ENCODE assay signal across 12 mouse cellular contexts in the genomic region with DNA sequence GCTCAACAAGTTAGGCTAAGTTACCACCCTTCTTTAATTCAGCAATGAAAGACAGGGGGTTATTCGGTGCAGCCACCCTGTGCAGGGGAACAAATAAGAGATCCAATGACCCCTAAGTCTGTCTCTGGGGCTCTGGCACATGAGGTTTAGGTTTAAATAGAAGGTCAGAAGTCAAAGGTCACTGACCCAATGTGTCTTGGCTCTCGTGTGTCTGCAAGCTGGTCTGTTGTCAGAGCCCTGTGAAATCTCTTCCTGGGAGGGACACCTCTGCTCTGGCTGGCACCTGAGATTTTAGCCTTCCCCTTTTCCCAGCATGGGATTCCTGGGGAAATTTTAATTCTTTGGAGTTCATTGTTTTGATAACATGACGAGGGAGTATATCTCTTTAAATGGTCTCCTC. TPM values are rescaled to one million over a fixed set of nuclear protein-coding genes. Genes with fewer than 3 reads are reported as not detected.
A peak's percentile ranks its signal among the peaks of the same experiment; 100 is the strongest.
DNase-seq lines count a peak whose midpoint lies in the region; ATAC-seq lines count a peak whose summit lies in the region.
"Had no signal": no experiment of that assay in that cellular context is flagged by ENCODE, and none has a peak within 500 bp of the region (broad histone marks: within the 10 kb centered on the region; RNA-seq: fewer than 3 reads in every experiment).

No protein-coding gene starts in this region.

- H3K9me3 ChIP-seq in intestine, embryonic 16.5 days (ENCODE audit: control insufficient read depth, low read length), result no peaks in the 10 kb centered on the region
- H3K9me3 ChIP-seq in intestine, embryonic 15.5 days, result no peaks in the 10 kb centered on the region
- no peaks in the 10 kb centered on the region for H3K9me3 ChIP-seq in embryonic facial prominence, embryonic 10.5 days
- H3K9me3 ChIP-seq in limb, embryonic 10.5 days (replicated peaks), result no peaks in the 10 kb centered on the region
- no peaks in the 10 kb centered on the region for H3K9me3 ChIP-seq in stomach, embryonic 15.5 days

- 39% methylated on average over 3 of the region's 3 CpGs for WGBS in intestine, embryonic 16.5 days
- WGBS in intestine, embryonic 15.5 days, result 44% methylated on average over 3 of the region's 3 CpGs
- WGBS in embryonic facial prominence, embryonic 10.5 days, result 6% methylated on average over 3 of the region's 3 CpGs
- WGBS in limb, embryonic 10.5 days, result 13% methylated on average over 3 of the region's 3 CpGs
- 32% methylated on average over 3 of the region's 3 CpGs for WGBS in stomach, embryonic 15.5 days

- H3K27me3 ChIP-seq in intestine, embryonic 16.5 days (replicated peaks; ENCODE audit: control insufficient read depth, insufficient read depth, low read length), result no peaks in the 10 kb centered on the region
- no peaks in the 10 kb centered on the region for H3K27me3 ChIP-seq in intestine, embryonic 15.5 days (replicated peaks)
- no peaks in the 10 kb centered on the region for H3K27me3 ChIP-seq in embryonic facial prominence, embryonic 10.5 days (replicated peaks; ENCODE audit: low read depth, poor library complexity, severe bottlenecking)
- no peaks in the 10 kb centered on the region for H3K27me3 ChIP-seq in limb, embryonic 10.5 days (ENCODE audit: low read depth, poor library complexity, severe bottlenecking)
- H3K27me3 ChIP-seq in stomach, embryonic 15.5 days (replicated peaks), result no peaks in the 10 kb centered on the region

- DNase-seq in embryonic facial prominence, embryonic 10.5 days (ENCODE audit: low spot score), result peak; percentile 62
- peak; percentile 40 for DNase-seq in limb, embryonic 10.5 days (ENCODE audit: low spot score)
- no peak for DNase-seq in adrenal gland, postnatal 14 days
- DNase-seq: heart, postnatal 14 days had no signal

- peaks cover 68% of the 10 kb centered on the region for H3K4me1 ChIP-seq in intestine, embryonic 16.5 days (ENCODE audit: control insufficient read depth, insufficient read depth, low read length)
- peaks cover 54% of the 10 kb centered on the region for H3K4me1 ChIP-seq in intestine, embryonic 15.5 days (replicated peaks)
- peaks cover 74% of the 10 kb centered on the region for H3K4me1 ChIP-seq in embryonic facial prominence, embryonic 10.5 days
- H3K4me1 ChIP-seq in limb, embryonic 10.5 days, result peaks cover 67% of the 10 kb centered on the region
- H3K4me1 ChIP-seq in stomach, embryonic 15.5 days, result peaks cover 36% of the 10 kb centered on the region

- ATAC-seq in intestine, embryonic 16.5 days, result no peak
- no peak for ATAC-seq in intestine, embryonic 15.5 days
- no peak for ATAC-seq in stomach, embryonic 15.5 days (ENCODE audit: insufficient read depth, low FRiP score, low read depth)
- no peak for ATAC-seq in activated CD4-positive, CD25-positive, alpha-beta regulatory T cell, adult 4 months

- no peak overlapping the region for H3K4me2 ChIP-seq in intestine, embryonic 16.5 days (ENCODE audit: low read depth, low read length)
- no peak overlapping the region for H3K4me2 ChIP-seq in intestine, embryonic 15.5 days (replicated peaks)
- no peak overlapping the region for H3K4me2 ChIP-seq in stomach, embryonic 15.5 days

- 0 out of 2 replicates have a peak overlapping the region, but pooled peaks have one; percentile 20 for H3K9ac ChIP-seq in intestine, embryonic 16.5 days (ENCODE audit: low read depth, low read length)
- H3K9ac ChIP-seq in intestine, embryonic 15.5 days, result no peak overlapping the region
- no peak overlapping the region for H3K9ac ChIP-seq in stomach, embryonic 15.5 days

- H3K4me3 ChIP-seq in intestine, embryonic 16.5 days (ENCODE audit: low read length), result no peak overlapping the region
- no peak overlapping the region for H3K4me3 ChIP-seq in intestine, embryonic 15.5 days (replicated peaks)
- peak overlapping the region; percentile 38 for H3K4me3 ChIP-seq in embryonic facial prominence, embryonic 10.5 days
- H3K4me3 ChIP-seq in limb, embryonic 10.5 days, result peak overlapping the region; percentile 3; the same call in 1 of the 2 replicates
- H3K4me3 ChIP-seq in stomach, embryonic 15.5 days (replicated peaks), result no peak overlapping the region

- H3K36me3 ChIP-seq in intestine, embryonic 16.5 days (ENCODE audit: control insufficient read depth, insufficient read depth, low read length), result peaks cover 7% of the 10 kb centered on the region; the same call in 1 of the 2 replicates
- 0 out of 2 replicates have a peak, but pooled peaks cover 5% of the 10 kb centered on the region for H3K36me3 ChIP-seq in intestine, embryonic 15.5 days
- H3K36me3 ChIP-seq in embryonic facial prominence, embryonic 10.5 days (replicated peaks), result peaks cover 22% of the 10 kb centered on the region
- peaks cover 13% of the 10 kb centered on the region for H3K36me3 ChIP-seq in limb, embryonic 10.5 days
- 0 out of 2 replicates have a peak, but pooled peaks cover 5% of the 10 kb centered on the region for H3K36me3 ChIP-seq in stomach, embryonic 15.5 days

- H3K27ac ChIP-seq in intestine, embryonic 16.5 days (ENCODE audit: low read length), result peak overlapping the region; percentile 11; the same call in 1 of the 2 replicates
- no peak overlapping the region for H3K27ac ChIP-seq in intestine, embryonic 15.5 days
- peak overlapping the region; percentile 81 for H3K27ac ChIP-seq in embryonic facial prominence, embryonic 10.5 days (replicated peaks)
- H3K27ac ChIP-seq in limb, embryonic 10.5 days, result peak overlapping the region; percentile 77
- 0 out of 2 replicates have a peak overlapping the region, but pooled peaks have one; percentile 17 for H3K27ac ChIP-seq in stomach, embryonic 15.5 days
- H3K27ac ChIP-seq: kidney, postnatal 0 days had no signal

RNA-seq across cellular contexts. Expression of gene Eef2k, which starts 19.6 kb away (rescaled TPM):
- 54.1 and 59.6 TPM in 2 replicates for polyA plus RNA-seq in intestine, embryonic 16.5 days (2015; fragmentation: Nextera tagmentation; extraction: Ambion mirVana)
- 44.4 and 47.2 TPM in 2 replicates for polyA plus RNA-seq in intestine, embryonic 15.5 days (2015; fragmentation: Nextera tagmentation; extraction: Ambion mirVana)
- polyA plus RNA-seq in embryonic facial prominence, embryonic 10.5 days (2016; fragmentation: Nextera tagmentation; extraction: Ambion mirVana), result 33.8 and 34.5 TPM in 2 replicates
- 21.3 and 23.5 TPM in 2 replicates for polyA plus RNA-seq in limb, embryonic 10.5 days (2016; fragmentation: Nextera tagmentation; extraction: Ambion mirVana)
- polyA plus RNA-seq in stomach, embryonic 15.5 days (2015; fragmentation: Nextera tagmentation; extraction: Ambion mirVana), result 54.3 and 58.0 TPM in 2 replicates
- 22.4 and 25.4 TPM in 2 replicates for total RNA-seq in adrenal gland, postnatal 14 days (2021)
- 1 to 10 TPM; 2.0 to 4.1 TPM for polyA plus RNA-seq in activated CD4-positive, CD25-positive, alpha-beta regulatory T cell, adult 4 months (2017; shearing (Covaris generic))

RNA-seq across cellular contexts. Expression of gene Gm5737, which starts 50.0 kb away (rescaled TPM):
- polyA plus RNA-seq in intestine, embryonic 16.5 days (2015; fragmentation: Nextera tagmentation; extraction: Ambion mirVana), result not detected in 2 replicates
- polyA plus RNA-seq in intestine, embryonic 15.5 days (2015; fragmentation: Nextera tagmentation; extraction: Ambion mirVana), result not detected in 2 replicates
- not detected in 2 replicates for polyA plus RNA-seq in embryonic facial prominence, embryonic 10.5 days (2016; fragmentation: Nextera tagmentation; extraction: Ambion mirVana)
- polyA plus RNA-seq in limb, embryonic 10.5 days (2016; fragmentation: Nextera tagmentation; extraction: Ambion mirVana), result not detected in 2 replicates
- polyA plus RNA-seq in stomach, embryonic 15.5 days (2015; fragmentation: Nextera tagmentation; extraction: Ambion mirVana), result not detected in 2 replicates
- total RNA-seq in adrenal gland, postnatal 14 days (2021), result 0.60 and 0.70 TPM in 2 replicates
- polyA plus RNA-seq in activated CD4-positive, CD25-positive, alpha-beta regulatory T cell, adult 4 months (2017; shearing (Covaris generic)), result not detected
- polyA plus RNA-seq: cortical plate, adult 2 months; frontal cortex, adult 2 months; kidney, postnatal 0 days; stomach, embryonic 14.5 days had no signal

RNA-seq across cellular contexts. Expression of gene Polr3e, which starts 55.3 kb away (rescaled TPM):
- 37.5 and 37.9 TPM in 2 replicates for polyA plus RNA-seq in intestine, embryonic 16.5 days (2015; fragmentation: Nextera tagmentation; extraction: Ambion mirVana)
- 40.3 and 41.5 TPM in 2 replicates for polyA plus RNA-seq in intestine, embryonic 15.5 days (2015; fragmentation: Nextera tagmentation; extraction: Ambion mirVana)
- 42.9 and 44.8 TPM in 2 replicates for polyA plus RNA-seq in embryonic facial prominence, embryonic 10.5 days (2016; fragmentation: Nextera tagmentation; extraction: Ambion mirVana)
- 46.1 and 50.7 TPM in 2 replicates for polyA plus RNA-seq in limb, embryonic 10.5 days (2016; fragmentation: Nextera tagmentation; extraction: Ambion mirVana)
- 34.4 and 36.4 TPM in 2 replicates for polyA plus RNA-seq in stomach, embryonic 15.5 days (2015; fragmentation: Nextera tagmentation; extraction: Ambion mirVana)
- 23.3 and 27.2 TPM in 2 replicates for total RNA-seq in adrenal gland, postnatal 14 days (2021)
- 10 to 100 TPM; 10.8 to 12.3 TPM for polyA plus RNA-seq in activated CD4-positive, CD25-positive, alpha-beta regulatory T cell, adult 4 months (2017; shearing (Covaris generic))

Comparison
In these comparisons a context has a peak if more than half of its experiments do, and no peak if none do; other contexts are left out.
1. H3K4me3 ChIP-seq: peak in embryonic facial prominence, embryonic 10.5 days (single experiment) and limb, embryonic 10.5 days (single experiment); none in intestine, embryonic 16.5 days (single experiment), intestine, embryonic 15.5 days (single experiment) and stomach, embryonic 15.5 days (single experiment).